Mouse (Mus musculus): ENCODE results near the gene Pla2g6. TPM values are rescaled to one million over a fixed set of nuclear protein-coding genes. Genes with fewer than 3 reads are reported as not detected.

Gene Pla2g6
- total and polyA plus RNA-seq, 3 experiments: 9.3 to 20.9 (median 14.8) TPM

- no peak within 1 kb of the TSS for H3K27ac ChIP-seq (ENCODE audit: insufficient read depth, low read depth)
- no peak within 1 kb of the TSS for H3K9ac ChIP-seq (ENCODE audit: insufficient read depth, low read depth)
- no peaks in the 10 kb centered on the region for H3K9me3 ChIP-seq (replicated peaks; ENCODE audit: low read length)
- H3K27me3 ChIP-seq (replicated peaks): no peaks in the 10 kb centered on the region
- TF ChIP-seq IRF4 (IDR thresholded peaks at IDR 0.05; ENCODE audit: low read depth, low read length) (no peak), ZKSCAN1 (IDR thresholded peaks at IDR 0.05; ENCODE audit: borderline replicate concordance, low read depth, low read length) (no peak), BHLHE40 (IDR thresholded peaks at IDR 0.05; ENCODE audit: low read depth, low read length) (no peak), ETS1 (conservative IDR thresholded peaks at IDR 0.05; ENCODE audit: low read depth, low read length) (no peak), MAZ (IDR thresholded peaks at IDR 0.05; ENCODE audit: low read depth, low read length) (no peak), TBP (conservative IDR thresholded peaks at IDR 0.05; ENCODE audit: low read depth, low read length) (no peak), MXI1 (IDR thresholded peaks at IDR 0.05; ENCODE audit: low read depth, low read length) (no peak), RCOR1 (conservative IDR thresholded peaks at IDR 0.05; ENCODE audit: low read depth, low read length) (no peak), KAT2A (IDR thresholded peaks at IDR 0.05; ENCODE audit: insufficient replicate concordance, low read length) (no peak), JUN (IDR thresholded peaks at IDR 0.05; ENCODE audit: insufficient read depth, low read depth, low read length) (no peak), RAD21 (IDR thresholded peaks at IDR 0.05; ENCODE audit: low read depth, low read length) (no peak)
- H3K4me2 ChIP-seq (ENCODE audit: insufficient read depth, low read depth, poor library complexity, severe bottlenecking): no peak within 1 kb of the TSS
- dilution Hi-C loops (cut with MboI; ENCODE audit: extremely low pct_ligation_motif_present, extremely low pct_unique_long_range_greater_than_20kb, low sequenced_read_pairs): no loop called here
- H3K4me1 ChIP-seq (ENCODE audit: control insufficient read depth in 1 of 2, insufficient read depth in 2 of 2): peaks cover 10 to 16% of the 10 kb centered on the region in 2 experiments
- no peak for DNase-seq (ENCODE audit: extremely low read depth)
- H3K79me2 ChIP-seq (replicated peaks; ENCODE audit: control insufficient read depth, extremely low read depth, insufficient read depth, poor library complexity, severe bottlenecking): no peaks in the 10 kb centered on the region
- no peak within 1 kb of the TSS for H3K4me3 ChIP-seq (replicated peaks in 1 of 3; ENCODE audit: low read depth in 2 of 3, low read length in 2 of 3, poor library complexity in 1 of 3)
- in situ Hi-C loops (cut with MboI; ENCODE audit: low pct_ligation_motif_present, low pct_unique_long_range_greater_than_20kb, low sequenced_read_pairs): loop anchor here (5.0 kb wide), 2 partner anchors 37 to 182 kb away; no protein-coding TSS in a partner anchor
- peaks cover 44 to 73% of the 10 kb centered on the region in 2 experiments for H3K36me3 ChIP-seq (replicated peaks in 1 of 2; ENCODE audit: control insufficient read depth in 1 of 2, insufficient read depth in 1 of 2, low read length in 1 of 2)
These were observed 42.8 kb downstream of the Pla2g6 start, which contains the start of gene Baiap2l2 for GRCm38 (mm10) chr15:79285399-79285798. TSS of gene Baiap2l2 (minus strand) at chr15:79285537.

- TF ChIP-seq GABPA (IDR thresholded peaks at IDR 0.05; ENCODE audit: insufficient replicate concordance, low read depth, low read length): no peak
- TF ChIP-seq CHD2 (IDR thresholded peaks at IDR 0.05; ENCODE audit: low read length): no peak
- no peak for TF ChIP-seq MAZ (IDR thresholded peaks at IDR 0.05; ENCODE audit: low read depth, low read length)
- TF ChIP-seq USF1 (IDR thresholded peaks at IDR 0.05; ENCODE audit: low read depth, low read length): no peak
- TF ChIP-seq ETS1 (conservative IDR thresholded peaks at IDR 0.05; ENCODE audit: low read depth, low read length): no peak
- no peak for TF ChIP-seq PAX5 (IDR thresholded peaks at IDR 0.05; ENCODE audit: low read length)
- no peak for TF ChIP-seq ZNF384 (IDR thresholded peaks at IDR 0.05; ENCODE audit: low read depth, low read length)
- TF ChIP-seq JUN (IDR thresholded peaks at IDR 0.05; ENCODE audit: insufficient read depth, low read depth, low read length): no peak
- no peak for TF ChIP-seq UBTF (IDR thresholded peaks at IDR 0.05; ENCODE audit: low read depth, low read length)
- no peak for TF ChIP-seq SIN3A (IDR thresholded peaks at IDR 0.05; ENCODE audit: low read length)
- TF ChIP-seq JUND (conservative IDR thresholded peaks at IDR 0.05; ENCODE audit: low read depth, low read length): no peak
- no peak for TF ChIP-seq CTCF (conservative IDR thresholded peaks at IDR 0.05 in 1 of 2, IDR thresholded peaks at IDR 0.05 in 1 of 2; ENCODE audit: low read depth in 2 of 2, low read length in 2 of 2)
- no peak for TF ChIP-seq ZC3H11A (IDR thresholded peaks at IDR 0.05; ENCODE audit: low read depth, low read length)
- no peak for TF ChIP-seq RCOR1 (conservative IDR thresholded peaks at IDR 0.05; ENCODE audit: low read depth, low read length)
- TF ChIP-seq MEF2A (IDR thresholded peaks at IDR 0.05; ENCODE audit: borderline replicate concordance, low read depth, low read length): no peak
- no peak for TF ChIP-seq USF2 (conservative IDR thresholded peaks at IDR 0.05; ENCODE audit: low read depth, low read length)
- no peak for TF ChIP-seq POLR2AphosphoS2 (IDR thresholded peaks at IDR 0.05; ENCODE audit: low read depth, low read length)
- TF ChIP-seq CHD1 (IDR thresholded peaks at IDR 0.05; ENCODE audit: low read depth, low read length): no peak
- no peak for TF ChIP-seq TBP (conservative IDR thresholded peaks at IDR 0.05; ENCODE audit: low read depth, low read length)
- TF ChIP-seq HCFC1 (IDR thresholded peaks at IDR 0.05; ENCODE audit: low read depth, low read length): no peak
- Histone ChIP-seq H3K4me3 (replicated peaks in 1 of 3; ENCODE audit: low read depth in 2 of 3, low read length in 2 of 3, poor library complexity in 1 of 3) (no peak overlapping the region), H3K27ac (ENCODE audit: insufficient read depth, low read depth) (no peak overlapping the region), H3K4me2 (ENCODE audit: insufficient read depth, low read depth, poor library complexity, severe bottlenecking) (no peak overlapping the region), H3K36me3 (replicated peaks in 1 of 2; ENCODE audit: control insufficient read depth in 1 of 2, insufficient read depth in 1 of 2, low read length in 1 of 2) (peaks cover 29 to 54% of the 10 kb centered on the region in 2 experiments), H3K27me3 (replicated peaks) (no peaks in the 10 kb centered on the region), H3K9me3 (replicated peaks; ENCODE audit: low read length) (peaks cover 6% of the 10 kb centered on the region), H3K4me1 (ENCODE audit: control insufficient read depth in 1 of 2, insufficient read depth in 2 of 2) (peaks cover 10 to 19% of the 10 kb centered on the region in 2 experiments), H3K79me2 (replicated peaks; ENCODE audit: control insufficient read depth, extremely low read depth, insufficient read depth, poor library complexity, severe bottlenecking) (no peaks in the 10 kb centered on the region), H3K9ac (ENCODE audit: insufficient read depth, low read depth) (no peak overlapping the region)
- no peak for DNase-seq (ENCODE audit: extremely low read depth)
- dilution Hi-C loops (cut with MboI; ENCODE audit: extremely low pct_ligation_motif_present, extremely low pct_unique_long_range_greater_than_20kb, low sequenced_read_pairs) (no loop called here), in situ Hi-C loops (cut with MboI; ENCODE audit: low pct_ligation_motif_present, low pct_unique_long_range_greater_than_20kb, low sequenced_read_pairs) (no loop called here)
These were observed 44.8 kb downstream of the Pla2g6 start for GRCm38 (mm10) chr15:79283371-79283770.
